Mouse (Mus musculus) left cerebral cortex, adult 11 months (tissue): Measurements from ENCODE around the gene Klk9.

ENCODE experiments used
- DNase-seq: peaks from one replicate; pipeline ENCODE4 v3.0.0; 2022; ENCODE audit warnings: low spot score

The Klk9 gene

DNA sequence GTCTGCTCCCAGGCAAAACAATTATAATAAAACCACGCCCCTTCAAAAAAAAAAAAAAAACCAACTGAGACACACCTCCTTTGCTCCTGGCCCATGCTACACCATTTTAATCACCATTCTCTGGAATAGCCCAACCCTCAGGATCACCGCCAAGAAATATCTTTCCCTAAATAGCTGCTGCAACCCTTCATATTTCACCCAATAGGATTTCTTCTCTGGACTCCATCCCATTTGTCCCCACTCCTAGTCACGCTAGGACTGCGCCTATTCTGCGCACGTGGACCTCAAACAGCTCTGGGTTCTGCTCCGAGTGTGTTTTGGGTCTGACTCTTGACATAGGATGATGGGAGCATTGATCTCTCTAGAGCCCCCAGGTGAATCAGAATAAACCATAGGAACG, 4.7 kb downstream of the Klk9 start:
- no peak for DNase-seq

DNA sequence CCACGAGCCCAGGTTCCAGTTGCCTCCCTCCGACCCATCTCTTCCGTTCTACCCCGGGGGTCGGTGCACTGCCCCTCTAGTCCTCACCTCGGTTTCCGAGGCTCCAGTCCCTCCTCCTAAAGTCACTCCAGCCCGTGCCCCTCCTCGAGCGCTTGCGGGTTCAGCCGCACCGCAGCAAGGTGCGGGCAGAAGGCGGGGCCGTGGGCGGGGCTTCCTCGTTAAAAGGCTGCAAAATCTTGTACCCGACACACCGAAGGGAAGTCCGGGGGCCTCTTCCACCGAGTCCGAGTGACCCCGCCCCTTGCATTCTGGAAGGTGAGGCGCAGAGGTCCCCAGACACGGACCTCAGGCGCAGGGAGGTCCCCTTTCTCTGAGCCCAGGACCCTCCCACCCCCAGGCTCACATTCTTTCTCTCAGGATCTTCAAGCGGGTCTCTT, 5.7 kb downstream of the Klk9 start, which contains the start of gene Klk8:
Klk8 (plus strand) TSS at position 245 of the 437 bp plus-strand sequence.
- no peak for DNase-seq

DNA sequence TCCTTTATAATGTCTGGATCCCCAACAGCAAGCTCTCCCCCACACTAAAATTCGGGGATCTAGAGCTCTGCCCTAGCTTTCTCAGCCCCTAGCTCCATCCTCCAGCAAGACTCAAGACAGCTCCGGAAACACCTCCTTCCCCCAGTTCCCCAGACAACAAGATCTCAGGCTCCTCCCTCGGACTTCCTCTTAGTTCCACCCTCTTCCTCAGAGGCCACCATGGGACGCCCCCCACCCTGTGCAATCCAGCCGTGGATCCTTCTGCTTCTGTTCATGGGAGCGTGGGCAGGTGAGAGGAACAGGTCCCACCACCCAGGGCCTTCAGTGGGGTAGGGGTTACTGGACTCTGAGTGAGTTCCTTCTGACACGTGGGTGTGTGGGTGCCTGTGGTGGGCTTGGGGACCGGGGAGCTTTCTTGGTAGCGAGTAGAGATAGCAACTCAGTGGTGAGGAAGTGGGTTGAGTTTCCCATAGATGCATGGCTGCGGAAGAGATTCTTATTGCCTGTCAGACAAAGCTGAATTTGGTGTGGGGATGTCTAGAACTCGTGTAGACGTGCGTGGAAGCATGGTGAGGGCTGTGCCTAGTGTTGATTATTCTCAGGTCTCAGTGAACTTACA, 6.3 kb downstream of the Klk9 start:
- DNase-seq: no peak

- no peak for DNase-seq
These were observed 8.2 kb downstream of the Klk9 start for GRCm38 (mm10) chr7:43799876-43800275.

GRCm38 (mm10) chr7:43810994-43811393, 19.3 kb downstream of the Klk9 start, which contains the start of gene Klk7:
Klk7 (plus strand) TSS chr7:43811294.
- no peak for DNase-seq

DNA sequence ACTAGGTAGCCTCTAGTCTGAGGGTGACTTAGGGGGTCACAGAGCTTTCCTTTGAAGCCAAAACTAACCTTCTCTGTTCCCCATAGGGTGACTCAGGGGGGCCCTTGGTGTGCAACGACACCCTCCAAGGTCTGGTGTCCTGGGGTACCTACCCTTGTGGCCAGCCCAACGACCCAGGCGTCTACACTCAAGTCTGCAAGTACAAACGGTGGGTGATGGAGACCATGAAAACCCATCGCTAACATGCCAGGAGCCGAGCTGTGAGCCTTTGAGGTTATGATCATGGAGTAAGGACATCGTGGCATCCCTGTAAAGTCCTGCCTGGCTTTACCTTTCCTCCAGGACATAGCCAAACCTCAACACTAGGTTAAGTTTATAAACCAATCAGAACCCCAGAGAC, 23.5 kb downstream of the Klk9 start:
- no peak for DNase-seq

GRCm38 (mm10) chr7:43816746-43817145, 25.1 kb downstream of the Klk9 start:
- DNase-seq: no peak

DNA sequence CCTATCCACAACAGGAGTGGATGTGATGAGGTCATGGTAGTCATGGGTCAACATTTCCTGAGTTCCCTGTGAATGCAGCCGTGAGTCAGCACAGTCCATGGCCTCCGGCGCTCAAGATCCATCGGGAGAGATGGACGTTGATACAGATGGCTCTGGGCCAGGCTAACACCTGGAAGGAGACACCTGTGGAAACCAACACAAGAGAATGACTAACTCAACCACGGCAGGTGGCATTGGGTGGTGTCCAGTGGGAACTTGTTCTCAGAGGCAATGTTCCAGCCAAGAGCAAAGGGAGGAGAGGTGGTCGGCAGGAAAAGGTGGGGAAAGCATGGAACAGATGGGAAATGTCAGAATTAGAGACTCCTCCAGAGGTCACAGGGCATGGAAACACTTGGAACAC, 29.9 kb downstream of the Klk9 start:
- no peak for DNase-seq

DNA sequence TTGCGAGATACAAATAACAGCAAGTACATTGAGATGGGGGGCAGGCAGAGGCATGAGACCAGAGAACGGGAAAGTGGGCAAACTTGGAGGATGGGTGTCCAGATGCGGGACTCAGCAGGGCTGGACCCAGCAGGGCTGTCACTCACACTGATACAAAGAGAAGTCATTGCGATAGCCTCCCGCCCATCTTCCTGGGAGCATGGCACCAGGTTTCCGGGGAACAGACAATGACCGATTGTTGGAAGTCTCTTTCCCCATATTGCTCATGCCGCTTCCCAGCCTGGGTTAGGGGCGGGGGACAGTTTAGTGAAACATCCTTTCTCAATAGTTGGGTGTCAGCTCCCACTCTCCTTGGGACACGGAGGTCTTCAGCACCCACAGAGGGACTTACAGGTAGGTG, 32.5 kb downstream of the Klk9 start, which contains the start of gene Klk6:
Klk6 (plus strand) TSS at position 301 of the 400 bp plus-strand sequence.
- DNase-seq: no peak

- DNase-seq: no peak
These were observed 34.4 kb downstream of the Klk9 start for GRCm38 (mm10) chr7:43826056-43826455.

DNA sequence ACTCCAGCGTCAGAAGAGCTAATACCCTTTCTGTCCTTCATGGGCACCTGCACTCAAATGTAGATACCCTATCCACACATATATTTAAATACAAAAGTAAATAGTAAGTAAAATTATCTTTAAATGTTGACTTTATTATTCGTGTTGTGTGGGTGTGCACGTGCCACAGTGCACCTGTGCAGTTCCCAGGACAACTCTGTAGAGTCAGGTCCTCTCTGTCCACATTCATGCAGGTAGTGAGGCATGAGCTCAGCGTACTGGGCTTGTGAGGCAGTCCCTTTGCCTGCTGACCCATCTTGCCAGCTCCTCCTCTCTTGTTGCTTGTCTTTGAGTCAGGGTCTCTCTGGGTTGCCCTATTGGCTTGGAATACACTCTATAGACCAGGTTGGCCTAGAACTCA, 36.0 kb downstream of the Klk9 start:
- no peak for DNase-seq

GRCm38 (mm10) chr7:43829006-43829405, 37.3 kb downstream of the Klk9 start:
- DNase-seq: no peak

DNA sequence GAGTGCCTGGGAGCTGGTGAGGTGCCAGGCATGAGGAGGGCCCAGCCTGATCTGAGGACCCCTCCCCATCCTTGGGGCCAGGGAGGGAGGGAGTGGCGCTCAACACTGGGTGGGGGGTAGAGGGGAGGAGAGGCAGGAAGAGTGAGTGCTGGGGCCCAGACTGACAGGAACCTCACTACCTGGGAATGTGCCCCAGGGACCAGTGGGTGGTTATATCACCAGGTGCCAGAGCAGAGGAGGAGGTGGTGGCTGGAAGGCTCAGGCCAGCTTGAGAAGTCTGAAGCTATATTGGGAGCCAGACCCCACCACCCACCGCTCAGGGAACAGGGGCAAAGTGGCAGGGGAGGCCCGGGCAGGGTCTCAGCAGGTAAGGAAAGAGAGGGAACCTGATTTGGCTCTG, 50.0 kb downstream of the Klk9 start, which contains the start of gene Klk5:
Klk5 (plus strand) TSS at position 271 of the 400 bp plus-strand sequence.
- DNase-seq: no peak

DNA sequence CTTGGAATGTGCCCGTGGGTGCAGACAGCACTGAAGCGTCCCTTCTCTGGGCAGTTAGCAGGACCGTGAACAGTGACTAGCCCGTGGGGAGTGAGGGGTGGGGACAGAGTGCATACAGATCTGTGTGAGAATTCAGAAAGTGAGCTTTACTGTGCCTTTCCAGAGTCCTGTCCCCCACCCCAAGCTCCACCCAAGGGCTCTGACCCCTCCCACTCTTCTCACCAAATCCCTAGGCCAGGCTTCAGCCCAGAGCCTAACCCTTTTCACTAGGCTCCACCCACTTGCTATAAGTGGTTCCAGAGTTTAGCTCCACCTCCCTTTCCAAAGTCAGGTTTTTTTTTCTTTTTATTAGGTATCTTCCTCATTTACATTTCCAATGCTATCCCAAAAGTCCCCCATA, 52.1 kb downstream of the Klk9 start:
- DNase-seq: no peak
